Mouse (Mus musculus) heart, postnatal 0 days (tissue): ENCODE results near the gene Adprh.

Experiments used
- CTCF ChIP-seq: IDR thresholded peaks from 2 replicates; pipeline ENCODE4 v1.5.1; 2016; ENCODE audit warnings: antibody characterized with exemption, control low read depth, low read depth
- EP300 ChIP-seq: IDR thresholded peaks from 2 replicates; pipeline ENCODE4 v1.6.1; 2016; ENCODE audit warnings: antibody characterized with exemption, low read depth

DNA sequence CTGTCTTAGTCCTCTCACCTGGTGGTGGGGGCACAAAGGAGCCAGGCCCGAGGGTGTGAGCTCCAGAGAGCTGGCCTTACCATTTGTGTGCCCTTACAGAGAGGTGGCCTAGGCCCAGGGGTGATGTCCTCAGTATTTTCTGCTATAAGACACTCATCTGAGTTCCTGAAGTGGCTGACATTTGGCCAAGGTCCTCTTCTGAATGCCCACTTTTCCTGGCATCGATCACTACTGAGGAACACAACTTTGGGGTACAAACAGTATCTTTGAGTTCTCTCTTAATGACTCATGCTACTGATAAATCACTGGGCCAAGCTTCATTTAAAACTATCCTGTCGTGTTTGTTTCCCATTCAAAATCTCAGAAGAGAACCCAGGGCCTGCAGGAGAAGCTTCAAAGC lies 40.0 kb upstream of the Adprh start:
- TF ChIP-seq CTCF = no peak
- no peak for TF ChIP-seq EP300
